ENCODE assay signal across 8 mouse cellular contexts in the genomic region with DNA sequence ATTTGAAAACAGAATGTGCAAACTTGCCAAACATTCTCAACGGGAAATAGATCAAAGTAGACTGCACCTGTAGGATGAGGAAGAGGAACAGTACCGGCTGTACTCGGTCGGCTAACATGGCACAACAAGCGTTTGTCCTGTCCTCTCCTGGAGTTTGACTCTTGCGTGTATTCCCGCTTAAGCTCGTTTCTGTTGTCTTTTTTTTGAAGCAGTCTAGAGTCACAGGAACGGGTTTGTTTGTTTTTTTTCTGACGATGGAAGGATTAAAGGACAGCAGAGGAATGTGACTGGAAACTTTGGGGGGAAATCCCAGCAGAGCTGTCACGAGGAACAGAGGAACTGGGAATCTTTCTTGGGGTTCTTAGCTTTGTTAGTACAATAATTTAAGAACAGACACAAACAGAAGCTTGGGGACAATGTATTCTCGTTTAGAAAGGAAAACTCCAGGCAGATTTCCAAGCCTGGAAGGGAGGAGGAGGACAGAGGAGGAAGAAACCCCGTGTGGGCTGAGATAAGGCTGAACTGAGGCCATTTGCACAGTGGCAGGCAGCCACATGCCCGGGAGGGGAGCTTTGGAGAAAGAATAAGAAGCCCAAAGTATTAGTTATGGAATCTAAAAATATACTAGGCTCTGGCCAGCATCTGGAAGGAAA. TPM values are rescaled to one million over a fixed set of nuclear protein-coding genes. Genes with fewer than 3 reads are reported as not detected.
A peak's percentile ranks its signal among the peaks of the same experiment; 100 is the strongest.
DNase-seq lines count a peak whose midpoint lies in the region; ATAC-seq and TF ChIP-seq lines count a peak whose summit lies in the region.

No protein-coding gene starts in this region.

- TF ChIP-seq EP300 in heart, adult 2 months (IDR thresholded peaks at IDR 0.05; ENCODE audit: insufficient read depth, low read depth, low read length): no peak

- no peaks in the 10 kb centered on the region for H3K36me3 ChIP-seq in forebrain, postnatal 0 days (ENCODE audit: insufficient read depth)
- no peaks in the 10 kb centered on the region for H3K36me3 ChIP-seq in forebrain, embryonic 15.5 days
- no peaks in the 10 kb centered on the region for H3K36me3 ChIP-seq in heart, adult 2 months (ENCODE audit: control insufficient read depth, insufficient read depth, low read length)

- H3K9me3 ChIP-seq in forebrain, postnatal 0 days (ENCODE audit: low read length): no peaks in the 10 kb centered on the region
- no peaks in the 10 kb centered on the region for H3K9me3 ChIP-seq in forebrain, embryonic 15.5 days

- 0 out of 2 replicates have a peak overlapping the region, but pooled peaks have one; percentile 10 for H3K9ac ChIP-seq in forebrain, postnatal 0 days
- H3K9ac ChIP-seq in forebrain, embryonic 15.5 days (replicated peaks): no peak overlapping the region
- H3K9ac ChIP-seq in heart, adult 2 months (ENCODE audit: low read depth, low read length): peak overlapping the region; percentile 49

- no peak for TF ChIP-seq POLR2A in heart, adult 2 months (IDR thresholded peaks at IDR 0.05; ENCODE audit: insufficient read depth, low read depth, low read length)

- H3K4me1 ChIP-seq in forebrain, postnatal 0 days (ENCODE audit: insufficient read depth): no peaks in the 10 kb centered on the region
- H3K4me1 ChIP-seq in forebrain, embryonic 15.5 days: 0 out of 2 replicates have a peak, but pooled peaks cover 4% of the 10 kb centered on the region
- H3K4me1 ChIP-seq in heart, adult 2 months (ENCODE audit: control insufficient read depth, insufficient read depth, low read length): peaks cover 4% of the 10 kb centered on the region

- H3K27me3 ChIP-seq in forebrain, postnatal 0 days (ENCODE audit: insufficient read depth, low read length): no peaks in the 10 kb centered on the region
- H3K27me3 ChIP-seq in forebrain, embryonic 15.5 days: no peaks in the 10 kb centered on the region
- H3K27me3 ChIP-seq in heart, adult 2 months (ENCODE audit: control insufficient read depth, insufficient read depth, low read length): no peaks in the 10 kb centered on the region

- TF ChIP-seq CTCF in forebrain, postnatal 0 days (IDR thresholded peaks at IDR 0.05; ENCODE audit: low read depth): no peak
- no peak for TF ChIP-seq CTCF in heart, adult 2 months (IDR thresholded peaks at IDR 0.05)

- H3K79me2 ChIP-seq in heart, adult 2 months (replicated peaks; ENCODE audit: control insufficient read depth, insufficient read depth, low read length): no peaks in the 10 kb centered on the region

- peak overlapping the region; percentile 29; the same call in 1 of the 2 replicates for H3K27ac ChIP-seq in forebrain, postnatal 0 days (ENCODE audit: low read depth, low read length)
- no peak overlapping the region for H3K27ac ChIP-seq in forebrain, embryonic 15.5 days (replicated peaks)
- peak overlapping the region; percentile 59 for H3K27ac ChIP-seq in heart, adult 2 months

- no peak for ATAC-seq in forebrain, postnatal 0 days
- no peak for ATAC-seq in forebrain, embryonic 15.5 days (replicated peaks)

- DNase-seq in forebrain, postnatal 0 days: no peak
- peak; percentile 52 for DNase-seq in 3T3-L1 (ENCODE audit: low read depth, low spot score)
- DNase-seq in heart, adult 2 months: peak; percentile 48 to 64
- peak; percentile 33 to 37 for DNase-seq in kidney, postnatal 4 days
- DNase-seq in left cerebral cortex, adult 9 months (ENCODE audit: low spot score in 2 of 2): no peak
- no peak for DNase-seq in layer of hippocampus, adult 9-11 months
- DNase-seq in retina, postnatal 1 day: no peak

- intact Hi-C loops in heart, adult 2 months (cut with DNase I): loop anchor here (2.0 to 5.0 kb wide), 2 partner anchors 137 to 445 kb away; no protein-coding TSS in a partner anchor

- WGBS in forebrain, postnatal 0 days: 48% methylated on average over 14 of the region's 14 CpGs
- 56% methylated on average over 14 of the region's 14 CpGs for WGBS in forebrain, embryonic 15.5 days
- 17% methylated on average over 14 of the region's 14 CpGs for WGBS in heart, adult 2 months

- H3K4me3 ChIP-seq in forebrain, postnatal 0 days (ENCODE audit: low read depth, low read length): no peak overlapping the region
- H3K4me3 ChIP-seq in forebrain, embryonic 15.5 days: no peak overlapping the region
- peak overlapping the region; percentile 12; the same call in 1 of the 2 replicates for H3K4me3 ChIP-seq in heart, adult 2 months

- H3K4me2 ChIP-seq in forebrain, postnatal 0 days (ENCODE audit: low read depth): no peak overlapping the region
- H3K4me2 ChIP-seq in forebrain, embryonic 15.5 days (replicated peaks): no peak overlapping the region

RNA-seq across cellular contexts. Expression of a gene that starts 6.2 kb away (rescaled TPM):
- 2.0 and 2.3 TPM in 2 replicates for total RNA-seq in forebrain, postnatal 0 days (2014; rRNA removed)
- 0.47 and 0.61 TPM in 2 replicates for polyA plus RNA-seq in forebrain, postnatal 0 days (2015; fragmentation: Nextera tagmentation; extraction: Ambion mirVana)
- 1.1 TPM in 2 replicates for polyA plus RNA-seq in forebrain, embryonic 15.5 days (2015; fragmentation: Nextera tagmentation; extraction: Ambion mirVana)
- under 1 TPM; 0.45 to 0.57 TPM for total RNA-seq in heart, adult 2 months (2021)
- 0.14 and 0.26 TPM in 2 replicates for polyA plus RNA-seq in heart, adult 2 months (2012; rRNA removed)

RNA-seq across cellular contexts. Expression of a gene that starts 16.1 kb away (rescaled TPM):
- 22.3 and 23.8 TPM in 2 replicates for total RNA-seq in forebrain, postnatal 0 days (2014; rRNA removed)
- 5.5 and 10.1 TPM in 2 replicates for polyA plus RNA-seq in forebrain, postnatal 0 days (2015; fragmentation: Nextera tagmentation; extraction: Ambion mirVana)
- 4.0 and 4.4 TPM in 2 replicates for polyA plus RNA-seq in forebrain, embryonic 15.5 days (2015; fragmentation: Nextera tagmentation; extraction: Ambion mirVana)
- total RNA-seq in heart, adult 2 months (2021): 1 to 10 TPM; 1.5 to 2.4 TPM
- polyA plus RNA-seq in heart, adult 2 months (2012; rRNA removed): 0.92 and 1.3 TPM in 2 replicates

Comparison
In these comparisons a context has a peak if more than half of its experiments do, and no peak if none do; other contexts are left out.
1. DNase-seq: peak in 3T3-L1 (single experiment), heart, adult 2 months (2 of 2) and kidney, postnatal 4 days (2 of 2); none in forebrain, postnatal 0 days (single experiment), left cerebral cortex, adult 9 months (0 of 2), layer of hippocampus, adult 9-11 months (single experiment) and retina, postnatal 1 day (single experiment).